In genomic region chr10:68901168-68901567, GRCm38 (mm10) we compare ENCODE assay signal across 20 mouse cellular contexts.
"Had no signal": no experiment of that assay in that cellular context is flagged by ENCODE, and none has a peak within 500 bp of the region (broad histone marks: within the 10 kb centered on the region; RNA-seq: fewer than 3 reads in every experiment).

No protein-coding gene starts in this region.

- H3K9me3 ChIP-seq: limb, embryonic 10.5 days; limb, embryonic 13.5 days; liver, embryonic 13.5 days; midbrain, embryonic 13.5 days had no signal

- H3K4me1 ChIP-seq: limb, embryonic 10.5 days; liver, embryonic 13.5 days; midbrain, embryonic 13.5 days had no signal

- H3K4me3 ChIP-seq: limb, embryonic 10.5 days; limb, embryonic 13.5 days; liver, embryonic 13.5 days; midbrain, embryonic 13.5 days; myocyte had no signal

- H3K27ac ChIP-seq: limb, embryonic 10.5 days; limb, embryonic 13.5 days; liver, embryonic 13.5 days; macrophage; midbrain, embryonic 13.5 days; stomach, postnatal 0 days had no signal

- ATAC-seq: lung, postnatal 0 days; midbrain, embryonic 13.5 days; midbrain, embryonic 16.5 days had no signal

- H3K4me2 ChIP-seq: limb, embryonic 13.5 days; liver, embryonic 13.5 days; lung, embryonic 14.5 days; midbrain, embryonic 13.5 days had no signal

- H3K9ac ChIP-seq: limb, embryonic 13.5 days; liver, embryonic 13.5 days; lung, embryonic 14.5 days; midbrain, embryonic 13.5 days had no signal

- H3K36me3 ChIP-seq: limb, embryonic 10.5 days; limb, embryonic 13.5 days; liver, embryonic 13.5 days; midbrain, embryonic 13.5 days had no signal

- H3K27me3 ChIP-seq: limb, embryonic 13.5 days; liver, embryonic 13.5 days; midbrain, embryonic 13.5 days had no signal

- DNase-seq: kidney, adult 8-10 months; kidney, postnatal 14 days; kidney, postnatal 4 days; liver; liver, embryonic 13.5 days; lung, embryonic 14.5 days; right cerebral cortex, adult 18-20 months; right cerebral cortex, postnatal 14 days; right cerebral cortex, postnatal 4 days; thymus, adult 2 months; thymus, postnatal 14 days; thymus, postnatal 4 days had no signal
